Mouse (Mus musculus): ENCODE results near the gene Arf5.

Gene Arf5

GRCm38 (mm10) chr6:28428290-28428689 is 4.9 kb downstream of the Arf5 start, which contains the start of gene Gcc1:
Gcc1 (minus strand) TSS chr6:28428390.
- DNase-seq (ENCODE audit: low spot score), result no peak

- no peak for DNase-seq (ENCODE audit: low spot score)
These were observed 6.5 kb downstream of the Arf5 start for GRCm38 (mm10) chr6:28429870-28430269.

GRCm38 (mm10) chr6:28430795-28431537 is 7.6 kb downstream of the Arf5 start:
- no peak for DNase-seq (ENCODE audit: low spot score)

DNA sequence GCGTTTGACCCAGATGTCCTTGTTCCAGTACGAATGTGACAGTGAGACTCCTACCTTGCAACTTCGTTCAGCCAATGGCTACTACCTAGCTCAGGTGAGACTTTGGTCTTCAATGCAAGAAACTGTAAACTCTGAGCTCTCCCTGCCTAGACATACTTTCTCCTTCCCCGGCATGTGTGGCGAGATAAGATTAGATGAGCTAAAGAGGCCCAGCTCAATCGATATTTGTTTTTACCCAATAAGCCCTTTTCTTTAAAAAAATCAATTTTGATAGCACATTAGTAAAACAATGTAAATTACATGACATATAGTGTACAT is 8.1 kb downstream of the Arf5 start:
- no peak for DNase-seq (ENCODE audit: low spot score)

DNA sequence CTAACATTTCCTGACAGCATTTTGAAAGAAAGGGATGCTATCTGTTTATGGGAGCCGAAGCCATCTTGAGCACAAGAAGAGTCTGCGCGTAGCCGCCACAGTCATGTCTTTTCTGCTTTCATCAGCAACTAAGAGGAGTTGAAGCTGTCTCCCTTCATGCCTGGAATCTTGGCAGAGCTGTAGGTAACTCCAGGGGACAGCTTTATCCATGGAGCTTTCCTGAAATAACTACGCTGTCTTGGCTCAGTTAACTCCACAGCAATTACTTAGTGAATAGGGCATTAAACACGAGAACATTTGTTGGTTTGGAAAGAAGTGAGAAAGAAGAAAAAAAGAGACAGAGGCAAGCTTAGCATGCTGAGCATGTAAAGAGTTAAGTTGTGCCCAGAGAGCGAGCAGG is 24.6 kb downstream of the Arf5 start:
- DNase-seq (ENCODE audit: low spot score), result no peak

- DNase-seq (ENCODE audit: low spot score), result no peak
These were observed 25.9 kb downstream of the Arf5 start, which contains the start of gene Pax4 for GRCm38 (mm10) chr6:28449253-28449652. Pax4 (minus strand) TSS chr6:28449353.

DNA sequence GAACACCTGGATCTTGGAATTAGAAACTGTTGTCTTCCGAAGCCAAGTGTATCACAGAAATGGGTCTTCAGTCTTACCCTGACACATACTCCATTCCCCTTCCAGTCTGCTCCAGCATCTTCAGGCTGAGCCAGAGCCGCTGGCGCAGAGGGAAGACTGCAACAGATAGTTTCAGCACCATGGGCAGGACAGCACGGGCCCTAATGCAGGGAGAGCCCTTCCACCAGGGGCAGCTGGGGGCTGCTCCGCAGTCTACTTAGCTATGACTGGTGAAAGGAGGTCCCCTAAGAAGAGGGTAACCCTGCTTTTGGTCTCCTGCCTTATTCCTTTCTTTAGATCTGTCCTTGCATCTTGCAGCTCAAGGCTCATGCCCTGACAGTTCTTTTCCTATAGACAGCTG is 27.1 kb downstream of the Arf5 start:
- DNase-seq (ENCODE audit: low spot score), result no peak

- DNase-seq (ENCODE audit: low spot score), result no peak
These were observed 27.6 kb downstream of the Arf5 start for GRCm38 (mm10) chr6:28450977-28451376.

DNA sequence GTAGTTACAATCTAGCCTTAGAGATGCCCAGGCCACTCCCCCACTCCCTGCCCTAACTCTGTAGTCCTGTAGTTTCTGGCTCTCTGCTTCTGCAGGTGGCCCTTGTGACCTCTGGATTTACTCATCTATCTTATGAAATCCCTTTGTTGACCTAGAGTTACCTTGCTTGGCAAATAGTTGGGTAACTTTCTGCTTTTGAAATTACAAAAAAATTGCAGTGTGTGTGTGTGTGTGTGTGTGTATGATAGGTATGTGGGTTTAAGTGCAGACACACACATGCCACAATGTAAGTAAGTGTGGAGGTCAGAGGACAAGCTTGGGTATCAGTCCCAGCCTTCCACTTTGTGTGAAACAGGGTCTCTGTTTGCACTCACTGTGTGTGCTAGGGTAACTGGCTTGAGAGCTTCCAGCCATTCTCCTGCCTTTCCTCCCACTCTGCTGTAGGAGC is 35.9 kb downstream of the Arf5 start:
- no peak for DNase-seq (ENCODE audit: low spot score)

GRCm38 (mm10) chr6:28460534-28460933 is 37.2 kb downstream of the Arf5 start:
- peak; percentile 12 for DNase-seq (ENCODE audit: low spot score)

DNA sequence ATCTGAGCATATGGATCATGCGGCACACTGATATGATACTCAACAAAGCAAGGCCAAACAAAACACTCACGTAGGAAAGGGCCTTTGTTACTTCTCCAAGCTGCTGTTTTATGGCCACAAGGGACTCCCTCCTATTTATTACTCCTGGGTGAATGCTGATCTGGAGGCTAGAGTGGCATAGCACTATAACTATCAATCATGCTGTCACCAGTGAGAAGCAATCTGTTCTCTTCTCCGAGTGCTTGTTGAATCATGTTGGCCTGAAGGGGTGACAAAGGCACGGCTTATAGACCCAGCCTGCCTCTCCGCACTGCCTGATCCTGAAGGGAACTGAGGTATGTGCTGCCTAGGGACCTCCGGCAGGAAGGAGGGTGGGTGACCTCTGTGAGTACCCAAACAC is 41.3 kb downstream of the Arf5 start:
- no peak for DNase-seq (ENCODE audit: low spot score)

GRCm38 (mm10) chr6:28470017-28470602 is 46.8 kb downstream of the Arf5 start:
- DNase-seq (ENCODE audit: low spot score), result no peak

GRCm38 (mm10) chr6:28470621-28471020 is 47.3 kb downstream of the Arf5 start:
- no peak for DNase-seq (ENCODE audit: low spot score)

- no peak for DNase-seq (ENCODE audit: low spot score)
These were observed 48.1 kb downstream of the Arf5 start for GRCm38 (mm10) chr6:28471284-28472035.

DNA sequence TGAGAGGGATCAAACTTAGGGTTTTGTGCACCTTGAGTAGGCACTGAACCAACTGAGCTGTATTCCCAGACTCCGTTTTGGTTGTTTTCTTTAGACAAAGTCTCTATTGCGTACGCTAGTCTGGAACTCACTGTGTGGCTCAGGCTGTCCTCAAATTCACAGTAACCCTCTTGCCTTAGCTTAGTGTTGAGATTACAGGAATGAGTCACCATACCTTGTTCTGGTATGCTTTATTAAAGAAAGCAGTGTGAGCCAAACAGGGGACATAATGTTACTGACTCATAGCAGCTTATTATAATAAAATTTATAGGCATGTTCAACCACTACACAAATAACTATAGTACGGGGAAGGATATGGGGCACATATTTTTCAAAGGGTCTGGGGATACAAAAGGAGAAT is 50.9 kb downstream of the Arf5 start:
- DNase-seq (ENCODE audit: low spot score), result no peak

DNA sequence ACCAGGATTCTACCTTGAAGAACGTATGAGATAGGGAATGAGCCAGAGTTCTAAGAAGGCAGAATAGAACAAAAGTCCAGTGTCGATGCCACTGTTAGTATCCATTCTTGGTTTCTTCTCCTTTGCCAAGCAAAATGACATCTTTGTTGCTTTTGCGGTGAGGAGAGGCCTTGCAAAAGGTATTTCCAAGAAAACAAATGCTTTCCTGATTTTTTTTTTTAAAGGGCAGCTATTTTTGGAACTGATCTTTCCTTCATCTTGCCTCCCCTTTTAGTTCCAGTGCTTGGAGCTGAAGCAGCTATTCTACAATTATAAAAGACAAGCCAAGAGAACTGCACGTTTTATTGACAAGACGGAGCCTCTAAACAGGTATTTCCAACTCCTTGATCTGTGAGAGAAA is 51.5 kb downstream of the Arf5 start, which contains the start of gene Snd1:
Gene Snd1 (plus strand): TSS at position 301 of the 400 bp plus-strand sequence.
- DNase-seq (ENCODE audit: low spot score), result no peak

Measured in spleen, adult 12 weeks (tissue).